Mouse (Mus musculus) heart, postnatal 36 days (tissue): ENCODE data around the gene Myo1d. TPM values are rescaled to one million over a fixed set of nuclear protein-coding genes. Genes with fewer than 3 reads are reported as not detected.
A peak's percentile ranks its signal among the peaks of the same experiment; 100 is the strongest.

Experiments used
- DNase-seq, 2 experiments: peaks; one replicate each; pipeline ENCODE4 v3.0.0; 2021 to 2022
- intact Hi-C: fragments of 180-260 bp; cut with DNase I; formaldehyde crosslinking; loops from one replicate; pipeline ENCODE4 v1.15.1; 2025
- total RNA-seq, 2 experiments: library from RNA; stranded (reverse); gene quantifications; 2 replicates each; pipeline ENCODE4 v1.2.3; 2021

Myo1d gene
- total RNA-seq, 2 experiments from 2014 or later = 9.4 to 10.2 TPM

DNA sequence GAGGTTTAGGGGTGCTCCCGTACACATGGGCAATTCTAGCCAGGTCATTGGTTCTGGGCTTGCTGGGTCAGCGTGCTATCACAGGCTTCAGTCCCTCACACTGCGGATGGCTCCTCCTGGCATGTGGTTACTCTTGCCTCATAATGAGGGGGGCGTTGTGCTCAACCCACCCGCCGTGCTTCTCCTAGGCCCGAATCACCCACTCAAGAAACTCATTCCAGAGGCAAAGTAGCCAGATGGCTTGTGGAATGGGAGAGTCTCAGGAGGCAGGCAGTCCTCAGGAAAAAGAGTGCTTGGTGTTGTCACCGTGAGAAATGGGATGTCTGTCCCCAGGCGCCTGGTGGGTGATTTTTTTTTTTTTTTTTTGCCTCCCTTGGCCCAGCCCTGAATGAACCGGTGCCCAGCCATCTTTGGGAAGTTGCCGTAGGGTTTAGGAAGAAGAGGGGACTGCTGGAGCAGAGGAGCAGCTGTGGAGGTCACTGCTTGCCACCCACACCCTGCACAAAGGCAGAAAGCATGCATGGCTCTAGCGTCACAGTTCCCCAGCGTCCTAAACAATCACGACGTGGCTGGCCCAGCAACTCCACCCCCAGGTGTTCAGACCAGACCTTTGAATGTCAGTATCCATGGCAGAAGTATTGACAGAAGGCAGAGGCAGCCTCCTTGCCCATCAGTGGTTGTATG is 291.8 kb downstream of the Myo1d start:
- intact Hi-C loops = no loop called here

GRCm38 (mm10) chr11:80485622-80486206 is 294.1 kb downstream of the Myo1d start:
- intact Hi-C loops = no loop called here
- DNase-seq = no peak

More for the DNA sequence above, 291.8 kb downstream of the Myo1d start:
- DNase-seq = no peak

GRCm38 (mm10) chr11:80485120-80485551 is 294.7 kb downstream of the Myo1d start:
- no peak for DNase-seq
- intact Hi-C loops = no loop called here

- intact Hi-C loops = no loop called here
- no peak for DNase-seq
These were observed 295.5 kb downstream of the Myo1d start for GRCm38 (mm10) chr11:80484191-80484791.

- intact Hi-C loops = no loop called here
- DNase-seq = no peak
These were observed 296.2 kb downstream of the Myo1d start for GRCm38 (mm10) chr11:80483536-80484067.

DNA sequence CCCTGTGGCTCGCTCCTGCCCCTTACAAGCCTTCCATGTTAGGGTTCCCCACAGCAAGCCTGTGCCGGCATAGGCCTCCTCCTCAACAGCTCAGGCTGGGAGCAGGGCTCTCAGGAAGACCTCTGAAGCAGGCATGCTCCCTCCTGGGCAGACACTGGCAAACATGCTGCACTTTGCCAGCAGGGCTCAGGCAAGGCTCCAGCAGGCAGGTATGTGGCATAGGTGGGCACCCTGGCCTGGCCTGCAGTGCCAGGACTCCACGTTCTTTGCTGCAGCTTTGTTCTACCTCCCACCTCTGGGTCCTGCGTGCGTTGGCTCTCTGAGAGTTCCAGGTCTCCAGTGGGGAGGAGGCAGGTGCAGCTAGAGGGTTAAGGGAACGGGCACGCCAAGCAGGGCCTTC is 296.9 kb downstream of the Myo1d start:
- no peak for DNase-seq
- intact Hi-C loops = no loop called here

- no peak for DNase-seq
- intact Hi-C loops = no loop called here
These were observed 297.5 kb downstream of the Myo1d start for GRCm38 (mm10) chr11:80482347-80482746.

- DNase-seq = no peak
- intact Hi-C loops = no loop called here
These were observed 298.3 kb downstream of the Myo1d start for GRCm38 (mm10) chr11:80481409-80482050.

- DNase-seq = no peak
- intact Hi-C loops = loop anchor here (5.0 kb wide), 2 partner anchors 122 to 192 kb away; no protein-coding TSS in a partner anchor
These were observed 299.6 kb downstream of the Myo1d start for GRCm38 (mm10) chr11:80479906-80480866.

DNA sequence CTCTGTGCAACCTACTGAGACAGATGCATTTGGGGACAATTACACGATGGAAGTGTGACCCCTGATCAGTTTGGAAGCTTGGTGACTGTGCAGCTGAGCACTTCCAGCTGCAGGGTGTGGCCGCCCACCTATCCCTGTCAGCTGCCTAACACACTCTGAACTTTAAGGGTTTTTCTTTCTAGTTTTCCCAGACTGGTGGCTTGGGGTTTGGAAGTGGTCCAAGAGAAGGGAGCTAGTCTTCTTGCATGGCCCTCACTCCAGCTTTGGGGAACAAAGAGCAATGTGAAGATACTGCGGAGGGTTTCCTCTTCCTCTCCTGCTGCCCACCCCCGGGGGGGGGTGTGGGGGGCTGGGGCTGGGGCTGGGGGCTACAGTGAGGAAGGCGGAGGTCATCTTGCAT is 300.4 kb downstream of the Myo1d start:
- no peak for DNase-seq
- intact Hi-C loops = loop anchor here (5.0 kb wide), 2 partner anchors 123 to 193 kb away; no protein-coding TSS in a partner anchor

DNA sequence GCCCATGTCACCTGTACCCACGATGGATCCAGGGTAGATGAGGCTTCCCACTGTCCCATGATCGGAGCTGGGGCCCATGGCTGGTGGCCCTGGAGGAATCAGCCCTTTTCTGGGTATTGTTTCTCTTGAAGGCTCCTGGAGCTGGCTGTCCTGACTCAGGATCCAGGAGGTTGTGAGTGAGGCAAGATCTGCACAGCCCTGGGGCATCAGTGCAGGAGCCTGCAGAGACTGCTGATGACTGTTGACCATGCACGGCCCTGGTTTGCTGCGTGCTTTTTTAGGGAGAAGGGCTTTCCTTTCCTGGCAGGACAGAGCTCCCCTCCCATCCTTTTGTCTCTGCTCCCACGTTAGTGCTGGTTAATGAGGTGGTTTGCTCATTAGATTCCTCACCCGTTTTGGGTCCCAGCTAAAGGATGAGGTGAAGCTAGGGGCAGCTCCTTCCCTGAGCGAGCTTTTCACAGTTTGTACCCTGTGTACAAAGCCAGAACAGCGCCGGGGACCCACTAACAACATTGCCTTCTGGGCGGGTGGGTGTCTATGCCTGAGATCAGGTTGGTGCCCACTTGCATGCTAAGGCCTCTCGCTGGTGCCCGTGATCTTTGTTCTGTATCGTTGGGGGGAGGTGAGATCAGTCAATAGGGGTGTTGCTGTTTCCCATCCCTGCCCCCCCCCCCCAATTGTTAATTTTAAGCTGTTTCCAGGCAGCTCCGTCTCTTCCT is 301.0 kb downstream of the Myo1d start:
- no peak for DNase-seq
- intact Hi-C loops = loop anchor here (5.0 kb wide), 2 partner anchors 123 to 193 kb away; no protein-coding TSS in a partner anchor

- no peak for DNase-seq
- intact Hi-C loops = loop anchor here (2.0 to 5.0 kb wide), 3 partner anchors 45 to 195 kb away; no protein-coding TSS in a partner anchor
These were observed 302.3 kb downstream of the Myo1d start for GRCm38 (mm10) chr11:80477341-80478199.

GRCm38 (mm10) chr11:80476222-80477189 is 303.3 kb downstream of the Myo1d start, which contains the start of gene Cdk5r1:
Gene Cdk5r1 (plus strand): TSS chr11:80477023.
- intact Hi-C loops = loop anchor here (2.0 to 5.0 kb wide), 3 partner anchors 46 to 196 kb away; no protein-coding TSS in a partner anchor
- DNase-seq = peak; percentile 81 to 90

- DNase-seq = no peak
- intact Hi-C loops = loop anchor here (5.0 kb wide), 2 partner anchors 127 to 197 kb away; no protein-coding TSS in a partner anchor
These were observed 304.3 kb downstream of the Myo1d start for GRCm38 (mm10) chr11:80475544-80475943.

DNA sequence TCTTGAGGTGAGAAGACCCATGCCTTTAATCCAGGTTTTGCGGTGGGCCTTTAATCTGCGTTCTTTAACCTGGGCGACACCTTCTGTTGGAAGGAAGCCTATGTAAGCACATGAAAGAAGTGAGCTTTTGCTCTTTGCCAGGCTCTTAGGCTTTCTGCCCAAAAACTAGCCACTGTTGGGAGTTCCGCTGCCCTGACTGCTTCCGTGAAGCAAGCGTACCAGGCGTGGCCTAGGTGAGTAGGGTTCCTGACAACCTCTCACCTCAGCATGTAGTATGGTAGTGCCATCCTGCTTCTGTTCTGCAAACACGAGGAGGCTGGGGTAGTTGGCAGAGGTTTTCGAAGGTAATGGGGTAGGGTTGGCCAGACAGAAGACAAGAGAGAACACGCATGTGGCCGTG is 305.0 kb downstream of the Myo1d start:
- intact Hi-C loops = loop anchor here (5.0 kb wide), 2 partner anchors 127 to 197 kb away; no protein-coding TSS in a partner anchor
- no peak for DNase-seq

GRCm38 (mm10) chr11:80474175-80474691 is 305.6 kb downstream of the Myo1d start:
- intact Hi-C loops = no loop called here

More at GRCm38 (mm10) chr11:80474175-80474691, 305.6 kb downstream of the Myo1d start:
- no peak for DNase-seq
